Mouse (Mus musculus): Measurements from ENCODE around the gene Nenf. TPM values are rescaled to one million over a fixed set of nuclear protein-coding genes. Genes with fewer than 3 reads are reported as not detected.

Nenf gene
- polyA plus RNA-seq, 1 experiment = 146 TPM

DNA sequence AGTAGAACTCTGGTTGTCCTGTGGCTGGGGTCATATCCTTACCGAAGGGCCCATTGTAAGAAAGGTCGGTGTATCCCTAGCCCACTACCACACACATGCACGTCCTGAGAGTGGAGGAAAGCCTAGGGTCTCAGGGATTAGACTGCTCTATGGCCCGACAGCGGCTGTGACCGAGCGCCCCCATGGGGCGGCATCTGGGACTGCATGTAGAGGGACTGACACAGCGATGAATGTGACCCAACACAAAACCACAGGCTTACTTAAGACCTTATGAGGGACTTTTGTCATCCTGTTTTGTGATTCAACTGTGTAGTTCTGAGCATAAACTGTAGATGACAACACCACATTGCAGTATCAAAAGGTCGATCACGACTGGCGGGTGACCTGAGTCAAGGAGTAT, 42.5 kb downstream of the Nenf start:
- Histone ChIP-seq H3K4me1 (ENCODE audit: control insufficient read depth, insufficient read depth, low read length) (no peaks in the 10 kb centered on the region), H3K36me3 (ENCODE audit: control insufficient read depth, insufficient read depth, low read length) (no peaks in the 10 kb centered on the region), H3K27ac (ENCODE audit: insufficient read depth, low read depth, low read length) (no peak overlapping the region), H3K4me3 (ENCODE audit: insufficient read depth, low read depth, low read length) (no peak overlapping the region), H3K27me3 (replicated peaks; ENCODE audit: control insufficient read depth, insufficient read depth, low read length) (no peaks in the 10 kb centered on the region)
- DNase-seq = peak; percentile 69
- 11% methylated on average over 12 of the region's 12 CpGs for WGBS
- TF ChIP-seq CTCF (conservative IDR thresholded peaks at IDR 0.05; ENCODE audit: insufficient read depth, insufficient read length, low read depth, low read length) (peak; percentile 83), POLR2A (IDR thresholded peaks at IDR 0.05; ENCODE audit: low read depth, low read length) (no peak)

DNA sequence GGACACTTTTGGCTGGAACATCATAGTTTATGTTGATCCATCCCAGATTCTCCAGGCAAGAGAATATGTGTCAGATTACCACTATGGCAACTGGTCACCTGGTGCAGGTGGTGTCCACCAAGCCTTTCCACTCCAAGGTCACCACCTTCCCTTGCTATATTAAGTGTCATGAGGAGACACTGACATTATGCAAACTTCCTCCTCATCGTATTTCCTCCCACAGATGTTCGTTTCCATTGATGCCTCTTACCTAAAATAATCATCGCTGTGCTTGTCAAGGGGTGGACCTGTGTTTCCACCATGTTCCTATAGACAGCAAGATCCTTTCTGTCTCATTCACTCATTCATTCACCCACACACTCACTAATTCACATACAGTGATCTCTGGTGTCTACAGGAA, 45.3 kb downstream of the Nenf start:
- no peak overlapping the region for H3K4me3 ChIP-seq (ENCODE audit: insufficient read depth, low read depth, low read length)
- no peaks in the 10 kb centered on the region for H3K27me3 ChIP-seq (replicated peaks; ENCODE audit: control insufficient read depth, insufficient read depth, low read length)
- H3K36me3 ChIP-seq (ENCODE audit: control insufficient read depth, insufficient read depth, low read length) = no peaks in the 10 kb centered on the region
- peaks cover 3% of the 10 kb centered on the region; the same call in 1 of the 2 replicates for H3K4me1 ChIP-seq (ENCODE audit: control insufficient read depth, insufficient read depth, low read length)
- H3K27ac ChIP-seq (ENCODE audit: insufficient read depth, low read depth, low read length) = no peak overlapping the region
- DNase-seq = no peak
- 77% methylated on average over 3 of the region's 3 CpGs for WGBS
- TF ChIP-seq POLR2A (IDR thresholded peaks at IDR 0.05; ENCODE audit: low read depth, low read length) (no peak), CTCF (conservative IDR thresholded peaks at IDR 0.05; ENCODE audit: insufficient read depth, insufficient read length, low read depth, low read length) (no peak)

DNA sequence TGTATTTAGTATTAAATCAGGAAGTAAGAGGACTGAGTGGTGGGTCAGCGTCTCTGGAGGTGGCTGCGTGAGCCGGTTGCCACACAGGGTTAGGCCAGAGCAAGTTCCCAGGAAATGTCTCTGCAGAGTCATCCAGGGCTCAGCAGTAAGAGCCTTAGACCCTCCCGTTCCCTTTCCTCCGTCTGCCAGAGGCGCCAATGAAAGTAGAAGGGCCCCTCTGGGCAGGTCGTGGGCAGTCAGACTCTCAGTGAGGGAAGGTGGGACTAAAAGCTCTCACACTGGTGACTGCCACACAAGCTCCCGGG, 48.4 kb downstream of the Nenf start:
- no peaks in the 10 kb centered on the region for H3K36me3 ChIP-seq (ENCODE audit: control insufficient read depth, insufficient read depth, low read length)
- no peak for DNase-seq
- no peak overlapping the region for H3K4me3 ChIP-seq (ENCODE audit: insufficient read depth, low read depth, low read length)
- WGBS = 59% methylated on average over 8 of the region's 8 CpGs
- no peak for TF ChIP-seq POLR2A (IDR thresholded peaks at IDR 0.05; ENCODE audit: low read depth, low read length)
- TF ChIP-seq CTCF (conservative IDR thresholded peaks at IDR 0.05; ENCODE audit: insufficient read depth, insufficient read length, low read depth, low read length) = no peak
- H3K27ac ChIP-seq (ENCODE audit: insufficient read depth, low read depth, low read length) = no peak overlapping the region
- H3K27me3 ChIP-seq (replicated peaks; ENCODE audit: control insufficient read depth, insufficient read depth, low read length) = no peaks in the 10 kb centered on the region
- H3K4me1 ChIP-seq (ENCODE audit: control insufficient read depth, insufficient read depth, low read length) = peaks cover 3% of the 10 kb centered on the region; the same call in 1 of the 2 replicates

- no peak for DNase-seq
- Histone ChIP-seq H3K27ac (ENCODE audit: insufficient read depth, low read depth, low read length) (no peak overlapping the region), H3K27me3 (replicated peaks; ENCODE audit: control insufficient read depth, insufficient read depth, low read length) (no peaks in the 10 kb centered on the region), H3K4me3 (ENCODE audit: insufficient read depth, low read depth, low read length) (no peak overlapping the region), H3K36me3 (ENCODE audit: control insufficient read depth, insufficient read depth, low read length) (no peaks in the 10 kb centered on the region), H3K4me1 (ENCODE audit: control insufficient read depth, insufficient read depth, low read length) (peaks cover 3% of the 10 kb centered on the region; the same call in 1 of the 2 replicates)
- TF ChIP-seq CTCF (conservative IDR thresholded peaks at IDR 0.05; ENCODE audit: insufficient read depth, insufficient read length, low read depth, low read length) = no peak
- TF ChIP-seq POLR2A (IDR thresholded peaks at IDR 0.05; ENCODE audit: low read depth, low read length) = no peak
- 68% methylated on average over 5 of the region's 5 CpGs for WGBS
These were observed 49.0 kb downstream of the Nenf start for GRCm38 (mm10) chr1:191268797-191269647.

GRCm38 (mm10) chr1:191267856-191268255, 50.1 kb downstream of the Nenf start:
- no peak overlapping the region for H3K27ac ChIP-seq (ENCODE audit: insufficient read depth, low read depth, low read length)
- H3K4me1 ChIP-seq (ENCODE audit: control insufficient read depth, insufficient read depth, low read length) = peaks cover 3% of the 10 kb centered on the region; the same call in 1 of the 2 replicates
- no peak overlapping the region for H3K4me3 ChIP-seq (ENCODE audit: insufficient read depth, low read depth, low read length)
- no peak for TF ChIP-seq CTCF (conservative IDR thresholded peaks at IDR 0.05; ENCODE audit: insufficient read depth, insufficient read length, low read depth, low read length)
- TF ChIP-seq POLR2A (IDR thresholded peaks at IDR 0.05; ENCODE audit: low read depth, low read length) = no peak
- no peaks in the 10 kb centered on the region for H3K27me3 ChIP-seq (replicated peaks; ENCODE audit: control insufficient read depth, insufficient read depth, low read length)
- DNase-seq = peak; percentile 72
- WGBS = 28% methylated on average over 5 of the region's 5 CpGs
- no peaks in the 10 kb centered on the region for H3K36me3 ChIP-seq (ENCODE audit: control insufficient read depth, insufficient read depth, low read length)

DNA sequence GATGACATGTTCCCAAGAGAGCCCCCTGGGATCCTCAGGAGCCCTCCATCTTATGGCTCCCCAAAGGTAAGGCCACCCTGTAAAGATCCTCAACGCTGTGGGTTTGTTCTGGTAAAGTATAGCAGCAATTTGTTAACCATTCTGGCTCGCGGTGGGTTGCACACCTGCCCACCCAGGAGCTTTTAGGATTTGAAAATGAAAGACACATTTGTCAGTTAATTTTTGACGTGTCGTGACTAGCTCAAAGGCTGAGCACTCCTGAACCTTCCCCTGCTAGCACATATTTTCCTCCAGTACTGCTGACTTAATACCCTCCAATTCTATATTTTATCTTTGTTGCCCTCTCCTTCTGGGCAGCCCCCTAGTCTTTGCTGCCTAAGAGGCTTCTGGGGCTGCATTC, 50.8 kb downstream of the Nenf start:
- Histone ChIP-seq H3K27me3 (replicated peaks; ENCODE audit: control insufficient read depth, insufficient read depth, low read length) (no peaks in the 10 kb centered on the region), H3K4me3 (ENCODE audit: insufficient read depth, low read depth, low read length) (no peak overlapping the region), H3K4me1 (ENCODE audit: control insufficient read depth, insufficient read depth, low read length) (peaks cover 3% of the 10 kb centered on the region; the same call in 1 of the 2 replicates), H3K36me3 (ENCODE audit: control insufficient read depth, insufficient read depth, low read length) (no peaks in the 10 kb centered on the region), H3K27ac (ENCODE audit: insufficient read depth, low read depth, low read length) (no peak overlapping the region)
- DNase-seq = no peak
- 80% methylated on average over 5 of the region's 5 CpGs for WGBS
- no peak for TF ChIP-seq CTCF (conservative IDR thresholded peaks at IDR 0.05; ENCODE audit: insufficient read depth, insufficient read length, low read depth, low read length)

DNA sequence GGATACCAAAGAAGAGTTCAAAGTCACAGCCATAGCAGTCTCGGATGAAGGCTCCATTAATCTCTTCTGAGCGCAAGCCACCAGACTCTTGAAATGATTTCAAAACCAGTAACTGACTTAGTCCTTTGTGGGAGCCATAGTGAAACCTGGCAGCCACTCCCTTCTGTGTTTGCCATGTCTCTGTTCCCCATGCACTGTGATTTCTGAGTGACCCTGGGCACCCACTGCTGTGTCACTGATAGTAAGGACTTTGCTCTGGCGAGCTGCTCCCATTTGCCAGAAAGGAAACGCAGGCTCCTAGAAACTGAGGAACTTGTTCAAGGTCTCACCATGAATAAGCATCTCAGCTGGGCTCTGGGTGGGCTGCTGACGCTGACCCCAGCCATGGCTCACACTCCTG, 54.5 kb downstream of the Nenf start:
- DNase-seq = no peak
- TF ChIP-seq POLR2A (IDR thresholded peaks at IDR 0.05; ENCODE audit: low read depth, low read length) = no peak
- TF ChIP-seq CTCF (conservative IDR thresholded peaks at IDR 0.05; ENCODE audit: insufficient read depth, insufficient read length, low read depth, low read length) = no peak
- Histone ChIP-seq H3K4me3 (ENCODE audit: insufficient read depth, low read depth, low read length) (no peak overlapping the region), H3K27ac (ENCODE audit: insufficient read depth, low read depth, low read length) (no peak overlapping the region), H3K36me3 (ENCODE audit: control insufficient read depth, insufficient read depth, low read length) (no peaks in the 10 kb centered on the region), H3K4me1 (ENCODE audit: control insufficient read depth, insufficient read depth, low read length) (peaks cover 3% of the 10 kb centered on the region; the same call in 1 of the 2 replicates), H3K27me3 (replicated peaks; ENCODE audit: control insufficient read depth, insufficient read depth, low read length) (no peaks in the 10 kb centered on the region)
- 87% methylated on average over 5 of the region's 5 CpGs for WGBS

Measured in kidney, adult 2 months (tissue).